Mouse (Mus musculus): ENCODE results near the gene Morn1.

The Morn1 gene

DNA sequence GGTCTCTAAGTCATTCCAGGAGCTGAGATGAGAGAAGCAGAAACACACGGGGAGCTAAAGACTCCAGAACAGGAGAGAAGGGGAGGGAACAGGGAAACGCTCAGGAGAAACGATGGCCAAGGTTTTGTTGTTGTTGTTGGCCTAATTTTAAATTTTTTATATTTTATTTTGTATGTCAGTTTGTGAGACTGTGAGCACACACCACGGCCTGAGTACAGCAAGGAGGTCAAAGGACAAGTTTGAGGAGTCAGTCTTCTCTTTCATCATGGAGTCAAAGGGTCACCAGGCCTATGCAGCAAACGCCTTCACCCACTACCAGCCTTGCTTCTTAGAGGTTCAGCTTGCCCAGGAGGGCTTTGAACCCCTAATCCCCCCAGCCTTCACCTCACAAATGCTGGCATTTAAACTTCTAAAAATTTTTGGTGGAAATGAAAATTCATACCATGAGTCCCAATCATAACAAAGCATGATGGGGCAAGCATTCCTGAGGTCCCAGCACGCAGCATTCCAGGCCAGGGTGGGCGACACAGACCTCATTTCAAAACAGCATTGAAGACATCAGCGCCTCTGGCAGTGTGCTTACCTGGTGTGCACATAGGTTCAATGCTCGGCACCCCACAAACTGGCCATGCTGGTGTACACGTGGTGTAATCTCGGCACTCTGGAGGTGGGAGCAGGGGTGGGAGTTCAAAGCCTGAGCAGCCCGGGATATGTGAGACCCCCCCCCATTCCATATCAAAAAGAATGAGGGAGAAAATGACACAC is 53.1 kb downstream of the Morn1 start:
- no peak for DNase-seq (ENCODE audit: low read depth, low spot score)

DNA sequence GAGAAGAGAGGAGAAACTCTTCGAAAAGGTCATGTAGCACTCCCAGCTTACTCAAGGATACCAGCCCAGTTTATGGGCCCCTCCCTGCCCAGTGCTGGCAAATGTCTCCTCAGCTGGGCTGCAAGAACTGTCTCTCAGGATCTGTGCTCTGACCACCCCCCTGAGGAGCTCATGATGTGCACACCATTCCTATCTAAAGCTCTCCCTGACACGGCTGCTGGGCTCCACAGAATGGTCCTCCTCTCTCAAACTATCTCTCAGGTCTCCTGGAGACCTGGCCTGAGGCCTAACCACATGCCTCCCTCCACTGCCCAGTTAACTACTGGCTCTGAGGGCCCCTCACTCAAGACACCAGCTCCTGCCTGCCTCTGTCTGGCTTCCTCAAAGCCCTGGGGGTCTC is 53.8 kb downstream of the Morn1 start:
- no peak for DNase-seq (ENCODE audit: low read depth, low spot score)

DNA sequence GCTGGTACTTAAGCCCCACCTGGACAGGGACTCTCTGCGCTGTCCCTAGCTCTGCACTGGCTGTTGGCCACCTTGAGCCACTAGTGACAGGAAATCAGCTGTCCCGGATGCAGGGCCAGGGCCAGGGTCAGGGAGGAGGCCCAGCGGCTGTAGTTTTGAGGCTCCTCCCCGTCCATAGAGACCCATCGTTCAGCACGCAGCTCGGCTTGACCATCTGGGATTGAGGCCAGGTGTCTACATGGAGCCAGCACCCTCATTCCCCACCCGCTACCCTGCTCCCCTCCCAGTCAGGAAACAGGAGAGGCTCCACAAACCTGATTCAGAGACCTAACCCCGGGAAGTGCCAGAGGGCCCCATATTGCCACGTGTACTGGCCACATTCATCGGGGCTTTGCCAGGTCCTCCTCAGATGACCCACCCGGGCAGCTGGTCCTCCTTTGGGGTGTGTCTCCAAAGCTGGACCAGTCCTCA is 54.5 kb downstream of the Morn1 start:
- DNase-seq (ENCODE audit: low read depth, low spot score) = peak; percentile 95

DNA sequence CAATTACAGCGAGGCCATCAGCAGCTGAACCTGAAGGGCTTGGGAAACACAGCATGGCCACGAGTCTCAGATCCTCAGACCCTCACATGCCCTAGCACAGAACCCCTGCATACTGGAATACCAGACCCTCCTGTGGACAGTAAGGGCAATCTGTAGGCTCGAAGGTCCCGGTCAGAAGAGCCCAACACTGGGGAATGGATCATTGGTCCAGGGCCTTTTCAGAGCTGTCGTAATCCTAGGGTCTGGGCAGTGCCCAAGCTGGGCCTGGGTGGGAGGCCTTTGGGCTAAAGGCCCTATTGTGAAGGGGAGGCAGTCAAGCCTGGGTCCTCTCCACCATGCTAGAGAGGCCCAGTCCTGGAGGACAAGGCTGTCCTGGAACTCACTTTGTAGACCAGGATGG is 56.5 kb downstream of the Morn1 start:
- DNase-seq (ENCODE audit: low read depth, low spot score) = no peak

DNA sequence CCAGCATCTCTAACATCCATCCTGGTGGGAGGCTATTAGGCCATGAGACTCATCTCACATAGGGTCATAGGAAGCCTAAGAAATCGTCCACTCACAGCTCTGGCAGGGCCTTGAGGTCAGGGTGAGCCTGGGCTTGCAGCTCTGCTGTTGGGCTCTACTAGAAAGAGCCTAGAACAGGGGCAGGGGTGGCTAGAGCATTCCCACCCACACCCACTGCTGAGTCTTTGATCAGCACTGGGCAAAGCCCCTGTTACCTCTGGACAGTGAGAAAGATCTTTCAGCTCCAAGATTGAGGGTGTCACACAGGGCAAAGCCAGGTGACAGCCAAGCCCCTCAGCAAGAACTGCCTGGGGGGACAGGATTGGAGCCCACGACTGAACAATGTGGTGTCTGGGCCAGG is 57.0 kb downstream of the Morn1 start:
- DNase-seq (ENCODE audit: low read depth, low spot score) = no peak

DNA sequence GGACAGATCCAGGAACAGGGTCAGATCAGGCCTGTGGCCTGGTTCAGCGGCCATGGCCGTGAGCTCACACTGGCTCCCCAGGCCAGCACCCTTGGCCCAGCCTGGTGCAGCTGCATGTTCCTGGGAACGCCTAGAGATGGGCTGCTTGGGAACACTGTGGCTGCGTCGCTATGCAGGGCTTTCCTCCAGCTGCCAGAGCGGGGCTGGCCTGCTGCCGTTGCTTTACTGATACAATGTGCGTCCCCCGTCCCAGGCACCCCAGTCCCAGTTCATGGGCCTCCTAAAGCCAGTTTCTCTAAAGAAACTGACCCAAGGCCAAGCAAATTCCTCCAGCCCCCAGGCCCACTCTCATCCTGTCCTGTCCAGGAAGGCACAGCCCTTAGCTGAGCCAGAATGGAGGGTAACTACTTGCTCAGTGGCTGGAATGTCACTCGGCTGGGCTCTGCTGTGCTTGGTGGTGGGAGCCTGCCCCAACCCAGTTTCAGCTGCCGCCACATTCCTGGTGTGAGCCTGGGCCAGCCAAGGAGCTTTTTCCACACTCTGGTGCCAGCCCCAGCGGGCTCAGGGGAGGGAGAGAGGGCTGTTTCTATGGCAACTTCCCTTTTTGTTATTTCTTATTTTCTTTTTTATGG is 57.6 kb downstream of the Morn1 start:
- DNase-seq (ENCODE audit: low read depth, low spot score) = peak; percentile 90

DNA sequence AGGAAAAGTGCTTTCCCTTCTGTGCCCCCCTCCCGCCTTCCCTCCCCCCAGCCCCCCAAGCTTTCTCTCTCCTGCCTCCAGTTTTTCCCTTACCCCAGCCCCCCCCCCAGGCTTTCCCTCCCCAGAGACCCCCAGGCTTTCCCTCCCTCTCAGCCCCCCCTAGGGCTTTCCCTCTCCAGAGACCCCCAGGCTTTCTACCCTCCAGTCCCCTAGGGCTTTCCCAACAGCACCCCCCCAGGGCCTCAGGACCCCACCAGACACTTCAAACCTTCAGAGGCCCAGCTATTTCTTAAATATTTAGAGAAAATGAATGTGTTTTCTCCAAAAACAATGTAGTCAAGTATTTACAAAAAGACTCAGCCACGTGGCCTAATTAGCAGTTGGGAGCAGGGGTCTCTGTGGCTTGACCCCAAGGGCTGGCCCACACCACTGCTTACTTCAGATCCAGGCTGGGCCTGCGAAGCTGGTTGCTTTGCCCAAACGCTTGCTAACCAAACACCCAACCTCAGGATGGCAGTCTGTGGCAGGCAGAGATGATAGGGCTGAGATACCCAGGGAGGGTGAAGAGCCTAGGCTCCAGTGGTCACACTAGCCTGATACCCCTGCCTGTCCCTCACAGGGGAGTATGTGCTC is 58.3 kb downstream of the Morn1 start:
- no peak for DNase-seq (ENCODE audit: low read depth, low spot score)

DNA sequence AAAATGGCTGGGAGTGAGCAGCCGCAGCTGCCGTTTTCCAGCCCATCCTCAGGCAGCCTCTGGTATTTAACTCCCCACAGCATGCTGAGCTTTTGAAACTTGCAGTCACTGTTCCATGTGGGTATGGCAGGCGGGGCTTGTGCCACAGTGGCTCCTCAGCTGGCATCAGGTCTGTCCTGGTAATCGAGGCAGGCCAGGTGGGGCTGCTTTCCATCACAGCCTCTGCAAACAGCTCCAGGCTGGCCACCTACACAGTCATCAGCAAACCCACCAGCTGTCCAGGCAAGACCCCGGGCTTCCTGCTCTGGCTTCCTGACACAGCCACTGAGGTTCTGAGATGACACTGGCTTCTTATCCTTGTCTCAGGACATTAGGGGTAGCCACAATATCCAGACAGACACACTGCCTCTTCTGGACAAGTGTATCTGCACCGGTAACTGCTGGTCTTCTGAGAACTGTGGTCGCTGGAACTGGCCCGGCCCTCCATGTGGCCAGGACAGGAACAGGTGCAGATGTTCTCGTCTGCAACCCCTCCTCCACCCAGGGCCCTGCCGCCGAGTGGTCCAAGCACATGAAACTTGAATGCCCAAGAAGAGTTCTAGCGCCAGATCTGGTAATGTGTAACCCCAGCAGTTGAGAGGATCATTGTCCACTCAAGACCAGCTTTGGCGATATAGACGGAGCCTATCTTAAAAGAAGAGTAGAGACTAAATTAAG is 59.9 kb downstream of the Morn1 start:
- no peak for DNase-seq (ENCODE audit: low read depth, low spot score)

DNA sequence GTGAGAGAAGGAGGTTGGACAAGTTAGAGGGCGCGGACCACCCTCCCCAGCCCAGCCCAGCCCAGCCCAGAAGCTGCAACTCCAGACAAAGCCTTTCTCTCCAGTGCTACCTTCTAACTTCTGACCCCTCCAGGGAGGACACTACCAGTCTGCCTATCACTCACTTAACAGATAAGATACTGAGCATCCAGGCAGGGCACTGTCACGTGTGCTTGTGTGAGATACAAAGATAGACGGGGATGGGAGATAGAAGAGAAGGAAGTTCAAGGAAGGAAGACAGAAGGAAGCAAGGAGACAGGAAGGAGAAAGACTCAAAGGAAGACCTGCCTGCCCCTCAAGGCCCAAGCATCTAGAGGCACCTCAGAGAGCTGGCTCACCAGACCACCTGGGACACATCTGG is 62.1 kb downstream of the Morn1 start:
- no peak for DNase-seq (ENCODE audit: low read depth, low spot score)

DNA sequence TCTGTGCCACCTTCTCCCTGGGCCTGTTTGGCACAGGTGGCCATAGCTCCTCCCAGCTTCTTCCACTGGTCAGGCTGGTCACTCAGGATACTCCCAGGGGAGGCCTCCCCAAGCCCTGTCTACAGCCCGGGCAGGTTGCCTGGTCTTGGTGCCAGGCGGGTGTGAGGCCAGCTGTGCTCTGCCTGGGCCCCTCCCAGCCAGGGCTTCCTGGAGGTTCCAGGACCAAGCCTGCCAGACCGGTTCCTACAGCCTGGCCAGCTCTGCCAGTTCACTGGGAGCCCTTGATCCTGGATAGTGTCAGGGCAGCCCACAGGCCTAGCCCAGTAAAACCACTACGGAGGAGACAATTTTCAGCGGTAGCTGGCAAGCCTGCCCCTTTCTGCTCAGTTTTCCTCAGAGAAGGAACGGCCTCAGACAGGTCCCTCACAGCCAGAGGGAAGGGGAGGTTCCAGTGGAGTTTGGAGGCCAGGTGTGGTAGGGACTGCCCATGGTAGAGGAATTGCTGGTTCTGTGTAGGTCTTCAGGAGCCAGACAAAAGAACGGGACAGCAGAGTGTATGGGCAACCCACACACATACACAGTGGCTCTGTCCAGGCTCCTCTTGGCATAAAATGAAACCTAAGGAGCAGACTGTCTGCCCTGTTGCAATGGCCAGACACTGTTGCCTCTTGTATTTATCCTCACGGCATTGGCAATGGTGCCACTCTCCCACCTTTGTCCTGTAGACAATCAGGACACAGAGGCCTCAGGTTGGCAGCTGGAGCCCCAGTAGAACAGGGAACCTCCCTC is 62.7 kb downstream of the Morn1 start:
- DNase-seq (ENCODE audit: low read depth, low spot score) = peak; percentile 94

DNA sequence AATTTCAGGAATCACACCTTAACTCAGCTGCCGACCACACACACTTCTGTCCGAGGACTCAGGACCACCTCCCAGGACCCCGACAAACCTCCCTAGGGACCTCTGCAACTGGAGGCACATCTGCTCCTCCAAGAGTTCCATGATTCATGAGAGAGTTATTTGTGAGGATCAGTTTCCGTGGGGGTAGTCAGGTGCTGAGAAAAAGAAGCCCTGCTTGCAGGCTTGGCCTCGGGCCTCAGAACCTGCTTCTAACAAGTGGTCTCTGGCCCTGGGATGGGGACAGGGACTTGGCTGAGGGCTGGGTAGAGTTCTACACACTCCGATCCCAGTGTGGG is 63.5 kb downstream of the Morn1 start:
- no peak for DNase-seq (ENCODE audit: low read depth, low spot score)

DNA sequence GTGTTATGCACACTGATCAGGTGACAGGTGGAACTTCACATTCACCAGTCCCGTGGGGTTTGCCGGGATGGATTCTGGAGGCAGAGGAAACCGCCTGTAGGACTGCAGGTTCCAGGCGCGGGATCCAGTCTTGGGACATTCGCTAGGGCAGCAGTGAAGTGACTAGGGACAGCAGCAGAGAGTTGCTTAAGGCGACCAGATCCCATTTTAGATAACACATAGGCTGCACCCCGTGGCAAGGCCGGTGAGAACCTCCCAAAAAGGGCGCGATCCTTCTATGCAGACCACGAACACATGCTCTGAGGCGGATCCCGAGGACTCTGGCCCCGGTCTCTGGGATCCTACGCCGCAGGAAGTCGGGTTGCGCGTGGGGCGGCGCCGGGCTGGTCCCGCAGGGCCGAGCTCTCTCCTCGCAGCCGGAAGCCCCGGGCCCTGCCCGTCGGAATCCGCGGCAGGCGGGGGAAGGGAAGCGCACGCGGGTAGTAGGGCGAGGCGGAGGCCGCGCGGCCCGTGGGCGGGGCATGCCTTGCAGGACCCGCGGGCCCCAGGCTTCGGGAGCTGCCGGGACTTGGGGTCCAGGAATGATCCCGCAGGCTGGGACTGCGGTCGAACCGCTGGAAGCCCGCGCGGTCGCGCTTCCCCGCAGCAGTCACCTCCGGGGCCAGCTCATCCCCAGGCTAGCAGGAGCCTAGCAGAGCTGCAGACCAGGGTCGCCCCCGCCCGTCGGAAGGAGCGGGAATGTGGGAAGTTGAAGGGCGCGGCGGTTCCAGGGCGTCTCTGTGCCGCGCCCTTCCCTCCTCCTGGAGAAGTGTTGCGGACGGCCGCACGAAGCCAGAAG is 64.1 kb downstream of the Morn1 start:
- peak; percentile 86 for DNase-seq (ENCODE audit: low read depth, low spot score)

DNA sequence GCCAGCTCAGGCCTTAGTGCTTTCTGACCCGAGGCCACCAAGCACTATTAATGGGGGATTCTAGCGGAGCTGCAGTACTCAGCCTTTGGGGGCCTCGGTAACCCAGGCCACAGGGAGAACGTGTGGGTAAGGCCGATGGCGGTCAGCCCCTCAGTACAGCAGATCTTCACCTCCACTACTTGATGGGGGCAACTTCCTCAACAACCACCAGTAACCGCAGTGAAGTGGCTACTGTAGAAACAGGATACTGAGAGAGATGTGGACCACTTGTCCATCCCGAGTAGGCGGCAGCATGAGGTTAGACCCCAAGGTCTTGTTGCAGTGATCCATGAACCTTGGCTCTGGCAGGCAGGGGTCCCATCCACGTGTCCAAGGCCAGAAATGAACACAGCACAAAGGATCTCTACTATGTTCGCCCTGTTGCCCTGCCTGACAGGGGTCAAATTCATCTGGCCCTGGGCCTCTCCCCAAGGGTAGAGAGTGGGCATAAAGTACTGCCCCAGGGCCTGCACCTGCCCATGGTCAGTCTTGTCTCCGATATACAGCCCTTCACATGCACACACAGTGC is 64.9 kb downstream of the Morn1 start:
- DNase-seq (ENCODE audit: low read depth, low spot score) = no peak

DNA sequence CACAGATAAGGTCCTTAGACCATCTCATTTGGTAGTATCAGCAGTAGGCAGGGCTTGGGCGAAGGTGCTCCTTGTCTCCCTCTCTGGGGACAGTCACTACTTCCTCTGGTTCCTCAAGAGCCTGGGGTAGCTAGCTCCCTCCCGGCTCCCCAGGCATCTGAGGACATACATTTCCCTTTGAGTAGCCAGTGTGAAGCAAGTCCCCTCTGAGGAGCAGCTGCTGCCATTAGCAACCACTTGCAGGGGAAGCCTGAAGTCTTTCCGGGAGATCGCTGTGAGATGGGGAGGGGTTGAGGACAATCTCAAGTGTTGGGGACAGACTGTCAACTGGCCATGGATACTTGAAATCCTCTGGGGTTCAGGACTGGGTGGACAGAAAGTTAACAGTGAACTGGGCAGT is 65.5 kb downstream of the Morn1 start:
- DNase-seq (ENCODE audit: low read depth, low spot score) = no peak

DNA sequence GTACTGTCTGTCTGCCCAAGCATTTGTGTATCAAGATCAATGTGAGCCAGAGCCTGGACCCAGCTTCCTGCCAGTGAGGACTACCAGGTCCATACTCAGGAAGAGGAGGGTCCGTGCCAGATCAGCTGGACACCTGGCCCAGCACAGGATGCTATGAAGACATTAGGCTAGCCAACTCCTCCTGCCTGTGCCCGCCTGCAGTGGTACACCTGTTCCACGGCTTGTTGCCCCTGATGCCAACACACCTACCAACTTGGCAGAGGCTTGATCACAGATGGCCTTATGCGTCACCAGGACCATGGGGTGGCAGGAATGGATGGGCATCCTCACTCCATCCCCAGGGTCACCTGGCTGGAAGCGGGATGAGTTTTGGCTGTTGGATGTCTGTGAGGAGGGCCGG is 66.1 kb downstream of the Morn1 start:
- DNase-seq (ENCODE audit: low read depth, low spot score) = no peak

DNA sequence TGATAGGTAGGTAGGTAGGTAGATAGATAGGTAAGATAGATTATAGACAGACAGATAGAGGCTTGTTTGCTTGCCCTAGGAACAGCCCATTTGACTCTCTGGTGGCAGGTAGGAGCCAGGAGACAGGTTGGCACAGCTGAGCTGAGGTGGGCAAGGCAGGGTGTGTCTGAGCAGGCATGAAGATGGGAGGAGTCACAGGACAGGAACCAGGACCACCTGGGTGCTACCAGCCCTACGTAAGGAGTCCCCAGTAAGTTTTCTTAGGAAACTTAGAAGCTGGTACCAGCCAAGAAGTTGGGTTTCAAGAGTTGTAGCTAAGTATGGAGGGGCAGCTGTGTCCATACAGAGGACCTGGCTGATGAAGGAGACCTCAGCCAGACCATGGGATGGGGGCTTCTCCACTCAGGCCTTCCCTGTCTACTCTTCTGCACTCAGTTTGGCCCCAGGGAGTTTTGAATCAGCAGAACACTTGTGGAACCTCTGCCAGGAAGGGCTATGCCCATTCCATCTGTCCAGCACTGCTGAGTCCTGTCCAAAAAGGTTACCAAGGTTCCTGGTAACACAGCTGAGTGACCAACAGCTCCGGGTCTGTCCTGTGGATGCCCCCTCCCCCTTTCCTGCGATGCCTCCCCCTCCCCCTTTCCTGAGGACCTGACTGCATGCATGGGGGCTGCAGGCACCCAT is 67.2 kb downstream of the Morn1 start:
- DNase-seq (ENCODE audit: low read depth, low spot score) = no peak

DNA sequence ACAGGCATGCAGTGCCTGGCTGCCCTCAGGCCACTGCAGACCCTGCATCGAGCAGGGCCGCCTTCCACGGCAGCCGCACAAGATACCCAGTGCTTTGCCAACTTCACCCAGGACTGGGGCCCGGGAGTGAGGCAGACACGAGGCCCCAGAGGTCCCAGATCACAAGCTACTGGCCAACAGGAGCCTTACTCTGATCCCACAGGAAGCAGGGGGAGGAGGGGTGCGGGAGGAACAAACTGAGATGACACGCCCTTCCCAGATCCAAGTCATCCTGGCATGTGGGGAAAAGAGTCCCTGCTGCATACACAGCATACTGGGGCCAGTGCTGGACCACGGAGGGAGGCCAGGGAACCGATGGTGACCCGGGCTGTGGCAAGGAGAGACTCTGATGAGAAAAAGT is 68.6 kb downstream of the Morn1 start:
- DNase-seq (ENCODE audit: low read depth, low spot score) = no peak

DNA sequence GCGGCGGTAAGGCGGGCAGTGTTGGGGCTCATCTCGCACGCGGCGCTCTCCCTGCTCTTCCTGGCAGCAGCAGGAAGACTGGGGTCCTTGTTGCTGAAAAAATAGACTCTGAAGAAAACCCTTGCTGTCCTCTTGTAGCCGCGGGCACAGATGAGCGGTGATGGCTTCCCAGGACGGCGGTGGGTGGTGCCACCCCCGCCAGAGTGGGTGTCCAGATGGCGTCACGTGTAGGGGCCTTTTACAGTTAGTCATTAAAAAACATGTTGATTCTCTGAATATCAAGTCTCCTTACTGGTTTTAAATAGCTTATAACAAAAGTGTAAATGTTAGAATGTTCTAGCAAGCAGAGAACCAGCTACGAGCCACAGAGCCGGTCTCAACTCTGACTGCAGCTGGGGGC is 70.4 kb downstream of the Morn1 start:
- no peak for DNase-seq (ENCODE audit: low read depth, low spot score)

DNA sequence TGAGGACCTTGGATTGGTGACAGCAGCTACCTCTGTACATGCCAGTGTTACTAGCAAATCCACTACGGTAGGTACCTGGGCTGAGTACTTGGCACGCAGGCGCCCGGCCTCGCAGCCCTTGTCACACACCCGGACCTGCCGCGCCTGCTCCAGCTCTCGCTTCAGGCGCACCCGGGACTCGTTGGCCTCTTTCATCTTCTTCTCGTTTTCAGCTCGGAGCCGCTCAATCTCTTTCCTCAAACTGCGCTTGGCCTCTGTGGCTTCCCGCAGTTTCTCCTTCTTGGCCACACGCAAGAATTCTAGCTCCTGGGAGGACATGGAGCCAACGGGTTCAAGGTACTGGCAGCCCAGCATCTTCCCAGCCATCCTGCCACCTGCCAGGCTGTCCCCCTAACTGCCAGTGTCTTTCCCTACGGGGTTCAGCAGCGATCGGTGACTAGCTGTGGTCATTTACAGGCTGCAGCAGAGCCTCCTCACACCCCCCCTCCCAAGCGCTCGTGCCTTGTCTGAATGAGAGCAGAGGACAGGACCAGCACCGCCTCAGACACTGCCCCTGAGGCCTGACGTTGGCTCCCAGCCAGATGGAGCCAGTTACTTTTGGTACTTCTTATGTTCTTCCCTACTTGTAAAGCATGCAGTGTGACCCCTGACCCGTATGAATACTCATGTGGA is 71.6 kb downstream of the Morn1 start:
- DNase-seq (ENCODE audit: low read depth, low spot score) = no peak
